Mouse (Mus musculus): ENCODE measurements around the gene D5Ertd577e. TPM values are rescaled to one million over a fixed set of nuclear protein-coding genes. Genes with fewer than 3 reads are reported as not detected.
"Not testable (repeated sequence)": the region's sequence is repeated elsewhere in the genome, so short reads cannot be mapped to it uniquely, and the experiment has no call there.

Gene D5Ertd577e
- total RNA-seq (2012; rRNA removed) = not detected in 2 replicates

DNA sequence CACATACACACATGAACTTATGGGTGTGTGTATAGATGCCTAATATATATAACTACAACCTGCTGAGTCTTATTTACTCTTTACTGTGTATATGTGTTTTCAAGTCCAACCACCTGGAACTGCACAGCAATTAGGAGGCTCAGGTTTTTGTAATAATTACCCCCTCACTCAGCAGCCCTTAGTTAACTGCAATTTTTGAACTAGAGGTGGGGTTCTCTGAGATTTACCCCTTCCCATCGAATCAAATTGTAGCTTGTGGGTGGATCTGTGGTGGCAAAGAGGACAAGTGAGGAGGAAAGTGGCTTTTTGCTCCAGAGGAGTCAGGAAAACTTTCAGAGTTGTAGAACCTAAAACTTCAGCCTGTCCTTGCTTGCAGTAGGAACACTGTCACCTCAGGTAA lies at the start of gene D5Ertd577e:
TSS of gene D5Ertd577e (plus strand) at position 301 of the 400 bp plus-strand sequence.
- H3K36me3 ChIP-seq (ENCODE audit: control insufficient read depth, insufficient read depth, low read length, poor library complexity, severe bottlenecking); H3K4me1 ChIP-seq (ENCODE audit: control insufficient read depth in 2 of 2, insufficient read depth in 2 of 2, low read length in 2 of 2, poor library complexity in 1 of 2); H3K27ac ChIP-seq (ENCODE audit: insufficient read depth, low read depth, low read length, poor library complexity, severe bottlenecking); in situ Hi-C loops (cut with MboI; ENCODE audit: low sequenced_read_pairs in 2 of 2, unreplicated experiment in 2 of 2); H3K9ac ChIP-seq (ENCODE audit: insufficient read depth, low read depth, low read length, poor library complexity, severe bottlenecking); H3K4me3 ChIP-seq (ENCODE audit: insufficient read depth in 1 of 2, low read depth in 1 of 2, low read length in 2 of 2, poor library complexity in 1 of 2, severe bottlenecking in 1 of 2); DNase-seq (ENCODE audit: low read depth, low spot score); H3K9me3 ChIP-seq (ENCODE audit: control insufficient read depth, insufficient read depth, low read depth, low read length): not testable (repeated sequence)

GRCm38 (mm10) chr5:95510458-95510857 lies 53.9 kb downstream of the D5Ertd577e start, which contains the start of gene Gm3286:
TSS of gene Gm3286 (plus strand) at chr5:95510758.
- H3K27ac ChIP-seq (ENCODE audit: insufficient read depth, low read depth, low read length, poor library complexity, severe bottlenecking); H3K9ac ChIP-seq (ENCODE audit: insufficient read depth, low read depth, low read length, poor library complexity, severe bottlenecking); H3K9me3 ChIP-seq (ENCODE audit: control insufficient read depth, insufficient read depth, low read depth, low read length); in situ Hi-C loops (cut with MboI; ENCODE audit: low sequenced_read_pairs in 2 of 2, unreplicated experiment in 2 of 2); H3K4me3 ChIP-seq (ENCODE audit: insufficient read depth in 1 of 2, low read depth in 1 of 2, low read length in 2 of 2, poor library complexity in 1 of 2, severe bottlenecking in 1 of 2); H3K36me3 ChIP-seq (ENCODE audit: control insufficient read depth, insufficient read depth, low read length, poor library complexity, severe bottlenecking); H3K4me1 ChIP-seq (ENCODE audit: control insufficient read depth in 2 of 2, insufficient read depth in 2 of 2, low read length in 2 of 2, poor library complexity in 1 of 2); DNase-seq (ENCODE audit: low read depth, low spot score): not testable (repeated sequence)

Other genes with a start within 250 kb of the D5Ertd577e start
- gene Gm10424, start 184.0 kb upstream of the D5Ertd577e start, total RNA-seq (2012; rRNA removed) = not detected in 2 replicates
- not detected in 2 replicates for gene Gm3259, start 150.9 kb upstream of the D5Ertd577e start, total RNA-seq (2012; rRNA removed)
- not detected in 2 replicates for gene Gm3286, start 54.0 kb downstream of the D5Ertd577e start, total RNA-seq (2012; rRNA removed)
- gene Gm7971, start 138.1 kb downstream of the D5Ertd577e start, total RNA-seq (2012; rRNA removed) = 2.4 and 2.7 TPM in 2 replicates